Mouse (Mus musculus): ENCODE data around the gene Plagl1. TPM values are rescaled to one million over a fixed set of nuclear protein-coding genes. Genes with fewer than 3 reads are reported as not detected.

Plagl1 gene
- polyA plus RNA-seq, 1 experiment from 2014 or later, result 81.0 TPM

GRCm38 (mm10) chr10:13027702-13028101 is 32.6 kb upstream of the Plagl1 start:
- Histone ChIP-seq H3K27ac (replicated peaks) (no peak overlapping the region), H3K9me3 (ENCODE audit: control insufficient read depth, low read length) (no peaks in the 10 kb centered on the region), H3K4me2 (replicated peaks; ENCODE audit: low read depth) (no peak overlapping the region), H3K27me3 (ENCODE audit: control insufficient read depth, insufficient read depth, low read length) (no peaks in the 10 kb centered on the region), H3K4me3 (ENCODE audit: low read depth, low read length) (no peak overlapping the region), H3K4me1 (replicated peaks; ENCODE audit: control insufficient read depth, insufficient read depth) (no peaks in the 10 kb centered on the region), H3K9ac (ENCODE audit: low read length) (no peak overlapping the region), H3K36me3 (ENCODE audit: control insufficient read depth, insufficient read depth, low read length) (no peaks in the 10 kb centered on the region)
- WGBS, result 80% methylated on average over 5 of the region's 5 CpGs
- DNase-seq (ENCODE audit: low spot score) (no peak), ATAC-seq (ENCODE audit: low FRiP score, low TSS enrichment) (no peak)
- no peak for TF ChIP-seq CTCF (IDR thresholded peaks at IDR 0.05; ENCODE audit: low read depth)
- no peak for TF ChIP-seq EP300 (optimal IDR thresholded peaks at IDR 0.05)

- TF ChIP-seq EP300 (optimal IDR thresholded peaks at IDR 0.05) (no peak), CTCF (IDR thresholded peaks at IDR 0.05; ENCODE audit: low read depth) (no peak)
- no peaks in the 10 kb centered on the region for H3K27me3 ChIP-seq (ENCODE audit: control insufficient read depth, insufficient read depth, low read length)
- H3K9me3 ChIP-seq (ENCODE audit: control insufficient read depth, low read length), result no peaks in the 10 kb centered on the region
- no peak overlapping the region for H3K9ac ChIP-seq (ENCODE audit: low read length)
- WGBS, result 72% methylated on average over 1 of the region's 1 CpGs
- no peak overlapping the region for H3K4me2 ChIP-seq (replicated peaks; ENCODE audit: low read depth)
- no peak overlapping the region for H3K27ac ChIP-seq (replicated peaks)
- H3K4me3 ChIP-seq (ENCODE audit: low read depth, low read length), result no peak overlapping the region
- H3K36me3 ChIP-seq (ENCODE audit: control insufficient read depth, insufficient read depth, low read length), result no peaks in the 10 kb centered on the region
- ATAC-seq (ENCODE audit: low FRiP score, low TSS enrichment) (peak; percentile 89), DNase-seq (ENCODE audit: low spot score) (no peak)
- no peaks in the 10 kb centered on the region for H3K4me1 ChIP-seq (replicated peaks; ENCODE audit: control insufficient read depth, insufficient read depth)
These were observed 32.1 kb upstream of the Plagl1 start for GRCm38 (mm10) chr10:13028215-13028614.

- Histone ChIP-seq H3K27me3 (ENCODE audit: control insufficient read depth, insufficient read depth, low read length) (no peaks in the 10 kb centered on the region), H3K9ac (ENCODE audit: low read length) (no peak overlapping the region), H3K36me3 (ENCODE audit: control insufficient read depth, insufficient read depth, low read length) (no peaks in the 10 kb centered on the region), H3K4me3 (ENCODE audit: low read depth, low read length) (no peak overlapping the region), H3K9me3 (ENCODE audit: control insufficient read depth, low read length) (no peaks in the 10 kb centered on the region), H3K27ac (replicated peaks) (no peak overlapping the region), H3K4me1 (replicated peaks; ENCODE audit: control insufficient read depth, insufficient read depth) (no peaks in the 10 kb centered on the region), H3K4me2 (replicated peaks; ENCODE audit: low read depth) (no peak overlapping the region)
- WGBS, result 91% methylated on average over 5 of the region's 5 CpGs
- DNase-seq (ENCODE audit: low spot score), result no peak
- TF ChIP-seq CTCF (IDR thresholded peaks at IDR 0.05; ENCODE audit: low read depth), result no peak
- TF ChIP-seq EP300 (optimal IDR thresholded peaks at IDR 0.05), result no peak
- ATAC-seq (ENCODE audit: low FRiP score, low TSS enrichment), result no peak
These were observed 30.9 kb upstream of the Plagl1 start for GRCm38 (mm10) chr10:13029416-13029815.

GRCm38 (mm10) chr10:13035270-13035669 is 25.0 kb upstream of the Plagl1 start:
- ATAC-seq (ENCODE audit: low FRiP score, low TSS enrichment) (no peak), DNase-seq (ENCODE audit: low spot score) (no peak)
- H3K4me1 ChIP-seq (replicated peaks; ENCODE audit: control insufficient read depth, insufficient read depth), result no peaks in the 10 kb centered on the region
- H3K27ac ChIP-seq (replicated peaks), result no peak overlapping the region
- H3K27me3 ChIP-seq (ENCODE audit: control insufficient read depth, insufficient read depth, low read length), result no peaks in the 10 kb centered on the region
- no peak overlapping the region for H3K4me2 ChIP-seq (replicated peaks; ENCODE audit: low read depth)
- no peak overlapping the region for H3K4me3 ChIP-seq (ENCODE audit: low read depth, low read length)
- no peaks in the 10 kb centered on the region for H3K9me3 ChIP-seq (ENCODE audit: control insufficient read depth, low read length)
- WGBS, result 82% methylated on average over 3 of the region's 3 CpGs
- no peaks in the 10 kb centered on the region for H3K36me3 ChIP-seq (ENCODE audit: control insufficient read depth, insufficient read depth, low read length)
- TF ChIP-seq EP300 (optimal IDR thresholded peaks at IDR 0.05) (no peak), CTCF (IDR thresholded peaks at IDR 0.05; ENCODE audit: low read depth) (no peak)
- no peak overlapping the region for H3K9ac ChIP-seq (ENCODE audit: low read length)

GRCm38 (mm10) chr10:13039637-13040174 is 20.6 kb upstream of the Plagl1 start:
- Histone ChIP-seq H3K4me2 (replicated peaks; ENCODE audit: low read depth) (no peak overlapping the region), H3K36me3 (ENCODE audit: control insufficient read depth, insufficient read depth, low read length) (no peaks in the 10 kb centered on the region), H3K27me3 (ENCODE audit: control insufficient read depth, insufficient read depth, low read length) (no peaks in the 10 kb centered on the region), H3K9me3 (ENCODE audit: control insufficient read depth, low read length) (no peaks in the 10 kb centered on the region), H3K9ac (ENCODE audit: low read length) (no peak overlapping the region), H3K27ac (replicated peaks) (no peak overlapping the region), H3K4me3 (ENCODE audit: low read depth, low read length) (no peak overlapping the region), H3K4me1 (replicated peaks; ENCODE audit: control insufficient read depth, insufficient read depth) (no peaks in the 10 kb centered on the region)
- no peak for TF ChIP-seq CTCF (IDR thresholded peaks at IDR 0.05; ENCODE audit: low read depth)
- no peak for TF ChIP-seq EP300 (optimal IDR thresholded peaks at IDR 0.05)
- WGBS, result 83% methylated on average over 5 of the region's 5 CpGs
- DNase-seq (ENCODE audit: low spot score) (no peak), ATAC-seq (ENCODE audit: low FRiP score, low TSS enrichment) (no peak)

GRCm38 (mm10) chr10:13044659-13045058 is 15.6 kb upstream of the Plagl1 start:
- Histone ChIP-seq H3K27ac (replicated peaks) (no peak overlapping the region), H3K9ac (ENCODE audit: low read length) (no peak overlapping the region), H3K36me3 (ENCODE audit: control insufficient read depth, insufficient read depth, low read length) (no peaks in the 10 kb centered on the region), H3K4me1 (replicated peaks; ENCODE audit: control insufficient read depth, insufficient read depth) (no peaks in the 10 kb centered on the region), H3K4me3 (ENCODE audit: low read depth, low read length) (no peak overlapping the region), H3K4me2 (replicated peaks; ENCODE audit: low read depth) (no peak overlapping the region), H3K9me3 (ENCODE audit: control insufficient read depth, low read length) (no peaks in the 10 kb centered on the region), H3K27me3 (ENCODE audit: control insufficient read depth, insufficient read depth, low read length) (no peaks in the 10 kb centered on the region)
- TF ChIP-seq CTCF (IDR thresholded peaks at IDR 0.05; ENCODE audit: low read depth), result no peak
- no peak for TF ChIP-seq EP300 (optimal IDR thresholded peaks at IDR 0.05)
- no peak for ATAC-seq (ENCODE audit: low FRiP score, low TSS enrichment)
- 88% methylated on average over 11 of the region's 11 CpGs for WGBS
- DNase-seq (ENCODE audit: low spot score), result no peak
